Mouse (Mus musculus) left cerebral cortex, adult 11 months (tissue): ENCODE data around the gene Itpkb.

Experiments
- DNase-seq: peaks from one replicate; pipeline ENCODE4 v3.0.0; 2022; ENCODE audit warnings: low spot score

The Itpkb gene

GRCm38 (mm10) chr1:180343434-180344210, 13.3 kb downstream of the Itpkb start:
- DNase-seq, result no peak

GRCm38 (mm10) chr1:180345098-180345497, 14.8 kb downstream of the Itpkb start:
- DNase-seq, result no peak

- no peak for DNase-seq
Observed at GRCm38 (mm10) chr1:180347059-180347458, 16.8 kb downstream of the Itpkb start.

- no peak for DNase-seq
Observed at GRCm38 (mm10) chr1:180347907-180348306, 17.6 kb downstream of the Itpkb start.

- DNase-seq, result no peak
Observed at GRCm38 (mm10) chr1:180349090-180349489, 18.8 kb downstream of the Itpkb start.

- DNase-seq, result no peak
Observed at GRCm38 (mm10) chr1:180352258-180352657, 22.0 kb downstream of the Itpkb start.

GRCm38 (mm10) chr1:180354129-180354528, 23.8 kb downstream of the Itpkb start:
- no peak for DNase-seq

GRCm38 (mm10) chr1:180354976-180355730, 24.9 kb downstream of the Itpkb start:
- DNase-seq, result no peak

- no peak for DNase-seq
Observed at GRCm38 (mm10) chr1:180356176-180356575, 25.9 kb downstream of the Itpkb start.

GRCm38 (mm10) chr1:180356857-180357256, 26.6 kb downstream of the Itpkb start:
- DNase-seq, result no peak

GRCm38 (mm10) chr1:180357893-180358331, 27.6 kb downstream of the Itpkb start:
- no peak for DNase-seq

- DNase-seq, result no peak
Observed at GRCm38 (mm10) chr1:180358466-180358865, 28.2 kb downstream of the Itpkb start.

- DNase-seq, result no peak
Observed at GRCm38 (mm10) chr1:180359311-180359710, 29.0 kb downstream of the Itpkb start.

GRCm38 (mm10) chr1:180362176-180362575, 31.9 kb downstream of the Itpkb start:
- DNase-seq, result no peak

- DNase-seq, result no peak
Observed at GRCm38 (mm10) chr1:180362844-180363243, 32.6 kb downstream of the Itpkb start.

- DNase-seq, result no peak
Observed at GRCm38 (mm10) chr1:180363317-180363716, 33.0 kb downstream of the Itpkb start.

GRCm38 (mm10) chr1:180364005-180364404, 33.7 kb downstream of the Itpkb start:
- DNase-seq, result no peak

- DNase-seq, result no peak
Observed at GRCm38 (mm10) chr1:180364720-180365119, 34.4 kb downstream of the Itpkb start.

GRCm38 (mm10) chr1:180365180-180365810, 35.0 kb downstream of the Itpkb start:
- DNase-seq, result peak; percentile 91

GRCm38 (mm10) chr1:180365983-180366811, 35.9 kb downstream of the Itpkb start:
- no peak for DNase-seq

- no peak for DNase-seq
Observed at GRCm38 (mm10) chr1:180367045-180367619, 36.8 kb downstream of the Itpkb start.
